Mouse (Mus musculus) forebrain, postnatal 0 days (tissue): ENCODE results near the gene Tesk2. TPM values are rescaled to one million over a fixed set of nuclear protein-coding genes. Genes with fewer than 3 reads are reported as not detected.

Experiments used
- ATAC-seq: fragments of 200-750 bp; cut with Nextera tagmentation; 2 replicates; pipeline ENCODE4 v1.8.0; 2017; ENCODE audit warnings: mild to moderate bottlenecking, moderate library complexity
- DNase-seq: peaks from one replicate; pipeline ENCODE4 v3.0.0-alpha.2; 2015
- H3K27ac ChIP-seq: fragments of 300-500 bp; sonication (generic); 2 replicates; pipeline ENCODE4 v1.5.1; 2014; ENCODE audit warnings: low read depth, mild to moderate bottlenecking, antibody characterized with exemption, low read length, moderate library complexity, mixed read lengths
- H3K27me3 ChIP-seq: fragments of 300-500 bp; sonication (generic); 2 replicates; pipeline ENCODE4 v1.6.1; 2014; ENCODE audit warnings: mild to moderate bottlenecking, low read length, mixed read lengths; ENCODE audit not compliant: insufficient read depth
- H3K36me3 ChIP-seq: fragments of 300-500 bp; sonication (generic); 2 replicates; pipeline ENCODE4 v1.6.1; 2014; ENCODE audit warnings: mild to moderate bottlenecking, moderate library complexity; ENCODE audit not compliant: insufficient read depth
- H3K4me1 ChIP-seq: fragments of 300-500 bp; sonication (generic); 2 replicates; pipeline ENCODE4 v1.6.1; 2014; ENCODE audit warnings: antibody characterized with exemption; ENCODE audit not compliant: insufficient read depth
- H3K4me2 ChIP-seq: fragments of 300-500 bp; sonication (generic); 2 replicates; pipeline ENCODE4 v1.6.1; 2014; ENCODE audit warnings: low read depth, mild to moderate bottlenecking, moderate library complexity
- H3K4me3 ChIP-seq: fragments of 300-500 bp; sonication (generic); 2 replicates; pipeline ENCODE4 v1.5.1; 2014; ENCODE audit warnings: low read depth, low read length, mixed read lengths
- H3K9ac ChIP-seq: fragments of 300-500 bp; sonication (generic); 2 replicates; pipeline ENCODE4 v1.6.1; 2014; ENCODE audit warnings: mild to moderate bottlenecking
- H3K9me3 ChIP-seq: fragments of 300-500 bp; sonication (generic); 2 replicates; pipeline ENCODE4 v1.6.1; 2016; ENCODE audit warnings: low read length
- CTCF ChIP-seq: sonication (generic); IDR thresholded peaks from 2 replicates; pipeline ENCODE4 v1.5.1; 2016; ENCODE audit warnings: antibody characterized with exemption, control low read depth, low read depth
- WGBS: fragments of 180-500 bp; shearing (Covaris S2); extraction: QIAGEN DNeasy Blood & Tissue Kit; methylation state at CpG from one replicate; pipeline ENCODE4 v1.1.7; 2014; 5-methylcytosine and 5-hydroxymethylcytosine counted together
- polyA plus RNA-seq: library from polyadenylated mRNA; unstranded; fragments of >200 nt; fragmentation: Nextera tagmentation; extraction: Ambion mirVana; gene quantifications from 2 replicates; pipeline ENCODE4 v1.2.1, GENCODE M21; 2015
- total RNA-seq: library from RNA; depleted of rRNA; stranded (reverse); fragments of >200 nt; gene quantifications from 2 replicates; pipeline ENCODE4 v1.2.3, GENCODE M21; 2014; rRNA removed

Tesk2 gene
- total and polyA plus RNA-seq, 2 experiments from 2014 or later = 1.9 to 2.9 TPM

DNA sequence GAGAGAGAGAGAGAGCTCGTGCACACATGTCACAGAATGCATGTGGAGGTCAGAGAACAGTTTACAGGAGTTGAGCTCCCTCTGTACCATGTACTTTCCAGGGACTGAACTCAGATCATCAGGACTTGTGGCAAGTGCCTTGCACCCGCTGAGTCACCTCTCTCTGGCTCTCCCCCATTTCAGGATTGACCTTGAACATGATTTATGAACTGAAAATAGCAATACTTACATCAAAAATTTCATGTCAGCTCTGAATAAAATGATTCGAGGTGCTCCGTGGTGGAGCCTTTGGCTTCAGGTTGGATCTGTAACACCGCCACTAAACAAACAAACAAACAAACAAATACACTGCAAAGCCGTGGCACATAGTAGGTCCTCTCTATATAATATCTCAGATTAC lies 120.1 kb downstream of the Tesk2 start:
- H3K9me3 ChIP-seq = no peaks in the 10 kb centered on the region
- H3K9ac ChIP-seq = no peak overlapping the region
- ATAC-seq (no peak), DNase-seq (no peak)
- TF ChIP-seq CTCF = no peak
- H3K36me3 ChIP-seq = no peaks in the 10 kb centered on the region
- no peaks in the 10 kb centered on the region for H3K4me1 ChIP-seq
- H3K27ac ChIP-seq = no peak overlapping the region
- 88% methylated on average over 6 of the region's 6 CpGs for WGBS
- H3K4me3 ChIP-seq = no peak overlapping the region
- H3K27me3 ChIP-seq = no peaks in the 10 kb centered on the region
- H3K4me2 ChIP-seq = no peak overlapping the region

DNA sequence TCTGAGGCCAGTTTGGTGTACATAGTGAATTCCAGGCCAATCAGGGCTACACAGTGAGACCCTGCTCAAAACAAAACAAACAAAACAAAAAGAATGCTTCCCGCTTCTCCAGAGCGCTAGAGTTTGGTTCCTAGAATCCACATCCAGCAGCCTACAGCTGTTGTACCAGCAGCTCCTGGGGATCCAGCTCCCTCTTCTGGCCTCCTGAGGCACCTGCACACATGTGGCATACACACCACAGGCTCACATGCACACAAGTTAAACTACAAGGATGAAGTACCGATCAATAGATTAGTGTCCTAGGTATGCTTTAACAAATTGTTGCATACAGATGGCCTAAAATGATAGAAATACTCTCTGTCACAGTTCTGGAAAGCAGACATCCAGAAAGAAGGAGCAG lies 123.6 kb downstream of the Tesk2 start:
- H3K4me3 ChIP-seq = no peak overlapping the region
- no peak overlapping the region for H3K9ac ChIP-seq
- no peak for ATAC-seq
- H3K27ac ChIP-seq = no peak overlapping the region
- WGBS = 94% methylated on average over 3 of the region's 3 CpGs
- H3K36me3 ChIP-seq = no peaks in the 10 kb centered on the region
- TF ChIP-seq CTCF = no peak
- DNase-seq = no peak
- H3K9me3 ChIP-seq = no peaks in the 10 kb centered on the region
- H3K27me3 ChIP-seq = no peaks in the 10 kb centered on the region
- no peak overlapping the region for H3K4me2 ChIP-seq
- H3K4me1 ChIP-seq = no peaks in the 10 kb centered on the region

DNA sequence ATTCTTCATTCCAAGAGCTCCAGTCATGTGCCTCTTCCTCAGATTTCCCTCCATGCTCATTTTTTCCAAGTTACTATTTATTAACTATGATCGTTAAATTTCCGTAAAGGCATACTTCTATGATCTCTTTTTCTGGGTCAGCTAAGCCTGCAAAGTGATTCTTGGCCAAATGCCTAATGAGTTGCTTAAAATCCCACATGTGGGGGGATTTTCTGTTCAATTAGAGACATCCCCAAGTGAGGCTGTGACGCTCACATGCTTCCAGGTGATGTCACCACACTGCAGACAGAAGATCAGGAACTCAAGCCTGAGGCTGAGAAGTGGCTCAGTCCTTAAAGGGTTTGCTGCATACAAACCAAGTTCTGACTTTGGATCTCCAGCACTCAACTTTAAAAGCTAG lies 129.2 kb downstream of the Tesk2 start:
- TF ChIP-seq CTCF = no peak
- DNase-seq (no peak), ATAC-seq (no peak)
- no peaks in the 10 kb centered on the region for H3K27me3 ChIP-seq
- H3K9me3 ChIP-seq = no peaks in the 10 kb centered on the region
- no peak overlapping the region for H3K27ac ChIP-seq
- no peaks in the 10 kb centered on the region for H3K36me3 ChIP-seq
- no peak overlapping the region for H3K4me2 ChIP-seq
- WGBS = 46% methylated on average over 3 of the region's 3 CpGs
- no peak overlapping the region for H3K9ac ChIP-seq
- H3K4me3 ChIP-seq = no peak overlapping the region
- no peaks in the 10 kb centered on the region for H3K4me1 ChIP-seq

DNA sequence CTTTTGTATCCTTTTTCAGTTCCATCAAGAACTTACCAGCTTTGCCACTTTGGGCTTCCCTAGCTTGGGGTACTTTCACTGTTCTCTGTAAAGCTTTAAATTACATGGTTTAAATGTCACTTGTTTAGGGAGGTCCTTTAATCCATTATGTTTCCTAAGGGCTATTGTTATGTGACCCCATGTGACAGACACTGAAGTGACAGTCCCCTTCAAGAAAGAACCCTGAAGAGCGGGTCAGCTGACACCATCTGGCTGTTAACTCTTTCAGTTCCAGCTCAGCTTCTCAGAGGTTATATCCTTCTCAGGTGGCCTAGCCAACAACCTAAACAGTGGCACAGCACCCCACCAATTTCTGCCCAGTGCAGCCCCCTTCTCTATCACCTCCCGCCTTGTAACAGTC lies 133.5 kb downstream of the Tesk2 start:
- Histone ChIP-seq H3K4me3 (no peak overlapping the region), H3K4me2 (no peak overlapping the region), H3K27me3 (no peaks in the 10 kb centered on the region), H3K9ac (no peak overlapping the region), H3K36me3 (no peaks in the 10 kb centered on the region), H3K9me3 (no peaks in the 10 kb centered on the region), H3K27ac (no peak overlapping the region), H3K4me1 (no peaks in the 10 kb centered on the region)
- WGBS = 23% methylated on average over 2 of the region's 2 CpGs
- ATAC-seq (no peak), DNase-seq (no peak)
- TF ChIP-seq CTCF = no peak

Other genes with a start within 250 kb of the Tesk2 start
- gene Ipp, start 213.4 kb upstream of the Tesk2 start, total RNA-seq = 6.6 and 8.4 TPM in 2 replicates
- gene Ipp, start 213.4 kb upstream of the Tesk2 start, polyA plus RNA-seq = 8.7 and 12.4 TPM in 2 replicates
- gene Tmem69, start 165.0 kb upstream of the Tesk2 start, total RNA-seq = 9.1 and 12.9 TPM in 2 replicates
- 19.3 and 19.9 TPM in 2 replicates for gene Tmem69, start 165.0 kb upstream of the Tesk2 start, polyA plus RNA-seq
- gene Gpbp1l1, start 163.3 kb upstream of the Tesk2 start, total RNA-seq = 39.6 and 47.5 TPM in 2 replicates
- gene Gpbp1l1, start 163.3 kb upstream of the Tesk2 start, polyA plus RNA-seq = 10.9 and 14.7 TPM in 2 replicates
- gene Ccdc17, start 124.3 kb upstream of the Tesk2 start, total RNA-seq = 2.8 and 5.7 TPM in 2 replicates
- 3.3 and 3.9 TPM in 2 replicates for gene Ccdc17, start 124.3 kb upstream of the Tesk2 start, polyA plus RNA-seq
- gene Nasp, start 93.0 kb upstream of the Tesk2 start, total RNA-seq = 93.3 and 100 TPM in 2 replicates
- 77.7 and 82.3 TPM in 2 replicates for gene Nasp, start 93.0 kb upstream of the Tesk2 start, polyA plus RNA-seq
- gene Akr1a1, start 69.3 kb upstream of the Tesk2 start, total RNA-seq = 596 and 675 TPM in 2 replicates
- 908 and 1,057 TPM in 2 replicates for gene Akr1a1, start 69.3 kb upstream of the Tesk2 start, polyA plus RNA-seq
- gene Prdx1, start 35.4 kb upstream of the Tesk2 start, total RNA-seq = 204 and 235 TPM in 2 replicates
- gene Prdx1, start 35.4 kb upstream of the Tesk2 start, polyA plus RNA-seq = 593 and 661 TPM in 2 replicates
- 19.6 and 23.0 TPM in 2 replicates for gene Mmachc, start 12.5 kb upstream of the Tesk2 start, total RNA-seq
- 16.4 and 21.9 TPM in 2 replicates for gene Mmachc, start 12.5 kb upstream of the Tesk2 start, polyA plus RNA-seq
- 13.2 and 15.2 TPM in 2 replicates for gene Ccdc163, start 12.4 kb upstream of the Tesk2 start, total RNA-seq
- gene Ccdc163, start 12.4 kb upstream of the Tesk2 start, polyA plus RNA-seq = 5.3 and 5.7 TPM in 2 replicates
- gene Toe1, start 86.7 kb downstream of the Tesk2 start, total RNA-seq = 34.2 and 39.9 TPM in 2 replicates
- gene Toe1, start 86.7 kb downstream of the Tesk2 start, polyA plus RNA-seq = 20.2 and 23.2 TPM in 2 replicates
- 12.9 and 13.6 TPM in 2 replicates for gene Mutyh, start 86.8 kb downstream of the Tesk2 start, total RNA-seq
- gene Mutyh, start 86.8 kb downstream of the Tesk2 start, polyA plus RNA-seq = 3.2 and 4.7 TPM in 2 replicates
- gene Hpdl, start 100.8 kb downstream of the Tesk2 start, total RNA-seq = 0.38 and 0.43 TPM in 2 replicates
- 0.74 and 0.78 TPM in 2 replicates for gene Hpdl, start 100.8 kb downstream of the Tesk2 start, polyA plus RNA-seq
- gene Zswim5, start 156.4 kb downstream of the Tesk2 start, total RNA-seq = 17.4 and 25.3 TPM in 2 replicates
- gene Zswim5, start 156.4 kb downstream of the Tesk2 start, polyA plus RNA-seq = 1.9 and 2.4 TPM in 2 replicates